Mouse (Mus musculus) bone marrow macrophage, adult 2 months (primary cell): ENCODE results near the gene Dkk3.

ENCODE experiments used
- CTCF ChIP-seq: IDR thresholded peaks from 2 replicates; pipeline ENCODE4 v1.5.1; 2012; ENCODE audit warnings: low read depth, mild to moderate bottlenecking, low read length, moderate library complexity
- POLR2A ChIP-seq: IDR thresholded peaks from 2 replicates; pipeline ENCODE4 v1.6.1; 2012; ENCODE audit warnings: mild to moderate bottlenecking, low read depth, low read length, borderline replicate concordance

DNA sequence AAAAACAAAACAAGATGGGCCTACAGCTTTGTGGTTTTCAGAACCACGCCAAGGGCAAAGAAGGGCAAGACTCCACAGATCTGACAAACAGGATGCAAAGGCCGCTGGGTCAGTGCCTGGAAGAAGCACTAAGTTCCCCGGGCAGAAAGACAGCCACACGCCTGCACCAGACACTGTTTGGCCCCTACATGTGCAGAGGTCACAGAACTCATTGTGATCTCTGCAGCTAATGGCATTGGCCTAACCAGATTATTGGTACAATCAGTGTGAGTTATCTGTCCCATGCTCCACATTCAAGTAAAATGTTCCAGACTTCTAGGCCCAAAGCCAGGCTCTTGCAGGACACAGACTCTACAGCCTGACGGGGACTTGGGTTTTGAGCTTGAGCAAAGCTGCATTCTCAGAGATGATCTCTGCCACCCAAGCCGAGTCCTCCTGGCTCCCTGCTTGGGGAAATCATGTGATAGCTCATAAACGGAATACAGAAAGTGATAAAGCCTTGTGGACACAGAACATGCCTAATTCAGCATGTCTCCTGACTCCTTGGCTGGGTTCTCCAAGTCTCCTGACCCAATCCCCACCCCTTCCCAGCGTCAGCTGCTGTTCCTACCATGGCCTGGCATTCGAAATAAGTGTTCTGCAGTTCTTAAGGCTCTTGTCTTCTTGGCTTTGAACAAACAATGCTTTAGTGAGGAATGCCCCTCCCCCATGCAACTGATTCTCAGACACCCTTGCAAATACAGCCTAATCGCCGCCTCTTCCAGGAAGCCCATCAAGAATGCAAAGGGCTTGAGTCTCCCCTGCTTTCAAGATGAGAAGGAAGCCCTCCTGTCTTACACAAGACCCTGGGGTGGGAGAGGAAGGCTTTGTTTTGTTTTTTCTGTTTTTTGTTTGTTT, 20.1 kb downstream of the Dkk3 start:
- TF ChIP-seq POLR2A (no peak), CTCF (no peak)
